Mouse (Mus musculus): Measurements from ENCODE around the gene Smarce1.
A peak's percentile ranks its signal among the peaks of the same experiment; 100 is the strongest.
"Not testable (repeated sequence)": the region's sequence is repeated elsewhere in the genome, so short reads cannot be mapped to it uniquely, and the experiment has no call there.

Gene Smarce1

DNA sequence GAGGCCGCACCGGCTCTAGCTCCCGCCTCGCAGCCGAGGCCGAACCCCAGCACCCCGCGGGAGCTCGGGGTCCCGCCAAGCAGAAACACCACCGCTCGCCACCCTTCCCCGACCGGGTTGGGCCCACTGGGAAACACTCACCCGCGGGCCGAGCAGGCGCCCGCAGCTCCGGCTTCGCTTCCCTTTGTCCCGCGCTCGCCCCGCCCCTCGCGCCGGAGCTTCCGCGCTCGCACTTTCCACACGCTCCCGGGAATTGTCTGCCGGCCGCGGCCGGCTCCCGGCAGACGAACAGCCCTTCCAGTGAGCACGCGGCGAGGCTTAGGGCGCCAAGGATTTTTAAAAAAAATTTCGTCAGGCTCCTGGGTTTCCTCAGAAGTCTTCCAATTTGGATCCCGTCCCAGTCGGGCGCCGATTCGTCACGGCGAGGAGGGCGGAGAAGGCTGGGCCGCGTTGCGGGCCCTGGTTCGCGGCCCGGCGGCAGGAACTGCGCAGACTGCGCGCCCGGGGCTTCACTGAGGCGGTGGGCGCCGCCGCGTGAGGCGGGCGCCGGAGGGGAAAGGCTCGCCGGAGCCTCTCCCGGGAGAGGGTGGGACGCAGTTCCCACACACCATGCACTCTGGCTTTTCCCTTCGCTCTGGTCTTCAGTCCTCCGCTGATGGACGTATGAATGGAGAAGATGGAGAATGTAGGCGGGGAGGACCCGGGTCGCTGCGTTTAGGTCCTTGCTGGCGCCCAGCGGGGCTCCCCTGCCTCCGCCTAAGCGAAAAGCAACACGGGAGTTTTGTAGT, at the start of gene Smarce1:
Smarce1 (minus strand) TSS at position 757 of the 788 bp plus-strand sequence.
- peak; percentile 79 for DNase-seq

DNA sequence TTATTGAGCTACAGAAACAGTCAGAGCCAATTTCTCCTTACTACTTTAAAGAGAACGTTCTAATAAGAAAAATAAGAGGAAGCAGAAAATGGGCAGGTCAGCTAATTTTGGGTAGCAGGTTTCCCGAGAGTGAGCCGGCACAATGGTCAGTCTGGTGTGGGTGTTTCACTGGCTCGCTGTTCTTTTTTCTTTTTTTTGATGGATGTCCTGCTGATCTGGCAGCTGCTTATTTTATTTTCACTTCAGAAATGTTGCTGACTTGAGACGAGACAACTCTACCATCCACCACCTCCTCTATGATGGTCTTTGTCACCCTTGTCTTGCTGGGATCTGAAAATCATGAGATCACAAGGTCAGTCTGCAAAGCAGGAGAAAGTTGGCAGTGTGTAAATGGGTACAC, 49.2 kb upstream of the Smarce1 start:
- DNase-seq = peak; percentile 50

DNA sequence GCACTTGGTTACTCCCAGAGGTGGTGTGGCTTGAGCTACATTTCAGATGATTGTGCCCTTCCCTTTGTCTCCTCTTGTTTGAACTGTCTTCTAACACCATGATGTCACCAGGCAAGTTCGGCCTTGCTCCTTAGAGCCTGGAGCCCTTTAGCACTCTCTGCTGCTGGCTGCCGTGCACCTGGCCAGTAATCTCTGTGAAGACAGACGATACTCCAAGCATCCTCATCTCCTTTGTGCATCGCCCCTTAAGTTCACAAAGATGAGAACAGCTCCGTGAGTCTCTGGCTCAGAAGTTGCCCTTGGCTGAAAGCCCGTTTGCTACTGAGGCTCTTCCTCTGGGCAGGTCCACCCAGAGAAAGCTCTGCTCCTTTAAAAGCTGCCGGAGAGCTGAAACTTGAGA, 46.0 kb upstream of the Smarce1 start:
- DNase-seq = no peak

DNA sequence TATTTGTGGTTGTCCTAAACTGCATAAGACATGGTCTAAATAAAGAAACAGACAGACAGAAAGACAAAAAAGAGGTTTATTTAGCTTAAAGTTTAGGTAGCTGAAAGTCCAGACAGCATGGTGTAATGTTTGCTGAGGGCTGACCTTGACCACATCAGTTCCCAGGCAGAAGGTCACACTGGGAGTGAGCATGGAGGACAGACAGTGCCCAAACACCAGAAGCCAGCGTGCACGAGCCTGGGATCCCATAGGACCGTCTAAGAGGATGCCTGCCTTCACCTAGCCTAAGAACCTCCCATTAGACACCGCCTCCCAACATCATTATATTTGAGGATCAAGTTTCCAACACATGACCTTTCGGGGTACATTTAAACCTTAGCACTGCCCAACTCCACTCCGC, 44.8 kb upstream of the Smarce1 start:
- DNase-seq = no peak

DNA sequence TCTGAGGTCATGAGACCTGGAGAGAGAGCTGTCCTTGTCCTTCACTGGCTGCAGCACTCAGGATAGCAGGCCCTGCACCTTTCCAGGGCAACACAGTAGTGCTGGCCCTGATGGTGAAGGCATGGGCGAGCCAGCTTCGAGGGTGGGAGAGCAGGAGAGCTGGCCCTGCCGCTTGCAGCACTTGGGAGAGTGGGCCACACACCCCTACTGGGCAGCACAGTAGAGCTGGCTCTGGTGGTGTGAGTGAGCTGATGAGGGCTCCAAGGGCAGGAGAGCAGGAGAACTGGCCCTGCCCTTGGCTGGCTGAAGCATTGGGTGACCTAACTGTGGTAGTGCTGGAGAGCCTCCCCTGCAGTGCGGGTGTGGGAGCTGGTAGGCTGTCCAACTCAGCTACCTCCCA, 41.9 kb upstream of the Smarce1 start:
- DNase-seq = no peak

DNA sequence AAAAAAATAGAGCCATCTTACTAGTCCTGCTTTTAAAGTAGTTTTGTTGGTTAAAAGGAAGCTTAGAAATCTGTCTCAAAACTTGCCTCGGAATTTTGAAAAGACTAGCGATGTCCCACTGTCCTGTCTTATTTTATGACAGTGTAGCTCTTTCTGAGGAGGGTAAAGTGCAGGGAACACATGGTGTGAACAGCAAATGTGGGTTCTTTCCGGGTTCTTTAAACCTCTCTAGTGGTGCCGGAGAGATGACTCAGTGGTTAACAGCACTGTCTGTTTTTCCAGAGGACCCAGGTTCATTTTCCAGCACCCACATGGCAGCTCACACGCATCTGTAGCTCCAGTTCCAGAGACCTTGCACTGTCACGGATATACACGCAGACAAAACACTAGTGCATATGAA, 38.4 kb upstream of the Smarce1 start:
- DNase-seq = no peak

DNA sequence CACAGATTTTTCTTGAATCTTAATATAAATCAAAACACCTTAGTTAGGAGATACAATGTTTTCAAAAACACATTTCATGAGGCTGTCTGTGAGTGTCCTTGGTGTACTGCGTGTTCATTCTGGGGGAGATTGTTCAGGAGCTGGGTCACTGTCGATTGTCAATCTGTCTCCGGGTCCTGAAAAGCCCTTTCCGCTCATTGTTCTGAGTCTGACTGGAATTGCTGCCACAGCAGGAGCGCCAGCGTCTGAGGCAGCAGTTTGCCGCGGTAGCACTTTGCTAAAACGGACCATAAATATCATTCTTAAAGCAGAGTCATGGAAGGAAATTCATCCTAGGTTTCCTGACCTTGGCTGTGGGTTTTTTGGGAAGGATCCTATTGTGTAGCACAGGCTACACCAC, 35.0 kb upstream of the Smarce1 start:
- no peak for DNase-seq

DNA sequence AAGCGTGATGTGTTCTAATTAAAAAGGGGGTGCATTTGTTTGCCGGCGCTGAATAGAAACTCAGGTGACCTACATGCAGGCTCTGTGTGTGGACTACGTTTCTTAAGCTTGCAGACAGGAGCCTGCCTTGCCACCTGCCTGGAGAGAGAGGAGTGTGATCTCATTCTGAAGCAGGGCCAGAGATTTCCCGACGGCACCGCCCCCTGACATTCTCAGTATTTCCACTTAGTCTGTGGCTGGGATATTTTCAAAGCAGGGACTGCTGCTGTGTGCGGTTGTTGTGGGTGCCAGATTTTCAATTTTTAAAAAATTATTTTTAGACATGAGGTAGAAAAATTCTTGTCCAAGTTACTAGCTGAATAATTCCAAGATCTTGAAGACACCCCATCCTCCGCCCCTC, 34.4 kb upstream of the Smarce1 start:
- DNase-seq = peak; percentile 62

DNA sequence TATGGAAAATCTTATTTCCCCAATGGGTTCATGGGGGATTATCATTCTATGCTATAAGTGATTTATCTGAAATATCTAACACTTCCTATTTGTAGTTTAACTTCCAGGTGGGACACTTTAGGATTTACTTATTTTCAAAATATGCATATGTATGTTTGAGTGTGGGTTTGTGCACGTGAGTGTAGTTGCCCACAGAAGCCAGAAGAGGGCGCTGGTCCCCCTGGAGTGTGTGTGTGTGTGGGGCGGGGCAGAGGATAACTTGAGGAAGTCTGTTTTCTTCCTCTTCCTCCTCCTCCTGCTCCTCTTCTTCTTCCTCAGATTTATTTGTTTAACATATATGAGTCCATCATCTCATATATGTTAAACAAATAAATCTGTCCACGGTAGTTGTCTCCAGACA, 25.4 kb upstream of the Smarce1 start:
- no peak for DNase-seq

DNA sequence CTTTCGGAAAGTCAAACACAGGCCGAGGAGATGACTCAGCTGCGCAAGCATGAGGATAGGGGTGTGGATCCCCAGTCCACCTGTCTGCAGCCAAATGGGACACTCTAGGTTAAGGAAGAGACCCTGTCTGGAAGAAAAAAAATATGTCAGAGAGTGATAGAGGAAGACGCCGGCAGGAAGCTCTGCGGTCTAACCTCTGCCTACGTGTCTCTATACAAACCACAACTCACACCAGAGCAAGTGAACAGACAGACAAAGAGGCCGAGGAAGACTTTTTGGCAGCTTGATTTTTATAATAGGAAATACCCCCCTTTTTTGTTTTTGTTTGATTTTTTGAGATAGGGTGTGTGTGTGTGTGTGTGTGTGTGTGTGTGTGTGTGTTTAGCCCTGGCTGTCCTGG, 24.5 kb upstream of the Smarce1 start:
- DNase-seq = no peak

DNA sequence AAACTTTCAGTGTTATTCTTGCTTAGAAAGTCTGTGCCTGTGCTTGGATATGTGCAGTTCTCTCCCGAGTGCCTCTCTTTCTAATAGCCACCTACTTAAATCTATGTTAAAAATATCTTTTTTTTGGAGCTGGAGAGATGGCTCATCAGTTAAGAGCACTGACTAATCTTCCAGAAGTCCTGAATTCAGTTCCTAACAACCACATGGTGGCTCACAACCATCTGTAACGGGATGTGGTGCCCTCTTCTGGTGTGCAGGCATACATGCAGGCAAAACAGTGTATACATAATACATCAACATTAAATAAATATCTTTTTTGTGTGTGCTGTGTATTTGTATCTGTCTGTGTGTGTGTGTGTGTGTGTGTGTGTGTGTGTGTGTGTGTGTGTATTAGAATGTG, 23.1 kb upstream of the Smarce1 start:
- DNase-seq = no peak

DNA sequence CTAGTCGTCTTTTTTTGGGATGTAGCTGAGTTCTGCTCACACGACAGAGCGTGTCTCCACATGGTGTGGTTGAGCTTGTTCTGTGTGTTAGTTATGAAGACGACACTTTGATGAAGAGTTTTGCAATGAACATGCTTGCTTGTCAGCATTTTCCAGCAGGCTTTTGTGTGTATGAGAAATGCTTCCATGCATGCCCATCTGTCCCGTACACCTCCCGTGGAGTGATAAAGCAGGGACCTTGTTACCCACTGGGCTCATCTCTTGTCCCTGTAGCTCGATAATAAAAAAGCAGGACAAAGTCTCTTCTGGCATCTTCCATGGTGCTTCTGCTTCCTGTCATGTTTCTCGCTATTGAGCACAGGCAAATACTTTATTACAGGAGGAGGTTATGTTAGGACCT, 21.9 kb upstream of the Smarce1 start:
- DNase-seq = no peak

DNA sequence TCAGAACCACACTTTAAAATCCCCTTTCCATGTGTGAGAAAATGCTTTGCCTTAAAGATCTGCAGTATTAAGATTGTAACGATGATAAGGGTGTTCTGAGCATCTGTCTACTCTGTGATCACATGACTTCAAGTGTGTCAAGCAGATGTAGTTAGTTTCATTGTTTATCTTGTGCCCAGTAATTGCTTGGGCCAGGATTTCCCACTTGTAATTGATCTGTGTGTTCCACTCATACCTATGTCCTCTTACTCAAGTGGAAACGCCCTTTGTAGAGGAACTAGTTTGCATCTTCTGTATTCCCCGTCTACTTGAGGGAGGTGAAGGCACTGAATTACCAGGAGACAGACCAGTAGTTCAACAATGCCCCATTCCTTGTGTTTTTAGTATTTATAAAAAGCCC, 19.8 kb upstream of the Smarce1 start:
- DNase-seq = no peak

DNA sequence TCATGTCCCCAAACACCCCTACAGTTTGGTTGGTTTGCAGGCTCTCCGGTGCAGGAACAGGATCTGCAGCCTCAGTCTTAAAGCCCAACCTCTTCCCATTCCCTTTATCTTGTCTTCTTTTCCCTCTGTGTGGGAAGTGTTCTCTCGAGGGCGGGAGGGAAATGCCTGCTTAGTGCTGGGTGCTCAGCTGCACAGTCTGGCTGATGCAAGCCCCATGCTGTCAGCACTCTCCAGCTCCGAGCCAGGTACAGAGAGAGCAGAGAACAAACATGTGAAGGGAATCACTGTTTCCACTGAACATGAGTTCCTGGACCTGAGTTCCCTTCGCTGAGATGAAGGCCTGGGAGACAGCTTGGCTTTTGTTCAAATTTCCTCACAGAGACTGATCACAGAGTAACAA, 19.4 kb upstream of the Smarce1 start:
- no peak for DNase-seq

DNA sequence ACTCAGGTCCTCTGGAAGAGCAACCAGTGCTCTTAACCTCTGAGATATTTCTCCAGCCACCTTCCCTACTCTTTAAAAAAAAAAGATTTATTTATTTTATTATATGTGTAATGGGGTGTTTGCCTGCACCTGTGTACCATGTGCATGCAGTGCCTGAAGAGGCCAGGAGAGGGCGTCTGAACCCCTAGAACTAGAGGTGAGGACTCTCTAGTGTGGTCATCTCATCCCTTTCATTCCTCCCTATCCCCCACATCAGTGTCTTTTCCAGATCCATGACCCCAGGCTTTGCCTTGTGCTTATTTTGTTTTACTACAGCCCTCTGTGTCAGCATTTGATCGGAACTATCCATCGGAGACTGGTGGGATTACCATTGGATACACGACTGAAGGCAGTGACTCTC, 18.3 kb upstream of the Smarce1 start:
- DNase-seq = peak; percentile 63

DNA sequence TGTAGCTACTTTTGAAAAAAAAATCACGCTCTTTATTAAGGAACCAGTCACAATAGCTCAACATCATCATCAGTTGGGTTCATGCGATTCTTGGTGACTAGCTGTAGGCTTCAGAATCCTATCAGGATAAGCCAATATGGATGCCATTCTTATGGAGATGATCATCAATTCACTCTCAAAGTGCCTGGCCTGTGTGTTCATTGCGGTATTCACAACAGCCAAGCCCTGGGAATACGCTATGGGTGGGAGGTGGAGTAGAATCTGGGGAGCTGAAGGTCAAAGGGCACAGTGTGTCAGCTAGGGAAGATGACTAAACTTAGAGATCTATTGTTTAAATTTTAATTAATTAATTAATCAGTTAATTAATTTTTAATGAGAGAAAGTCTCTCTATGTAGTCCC, 17.1 kb upstream of the Smarce1 start:
- no peak for DNase-seq

DNA sequence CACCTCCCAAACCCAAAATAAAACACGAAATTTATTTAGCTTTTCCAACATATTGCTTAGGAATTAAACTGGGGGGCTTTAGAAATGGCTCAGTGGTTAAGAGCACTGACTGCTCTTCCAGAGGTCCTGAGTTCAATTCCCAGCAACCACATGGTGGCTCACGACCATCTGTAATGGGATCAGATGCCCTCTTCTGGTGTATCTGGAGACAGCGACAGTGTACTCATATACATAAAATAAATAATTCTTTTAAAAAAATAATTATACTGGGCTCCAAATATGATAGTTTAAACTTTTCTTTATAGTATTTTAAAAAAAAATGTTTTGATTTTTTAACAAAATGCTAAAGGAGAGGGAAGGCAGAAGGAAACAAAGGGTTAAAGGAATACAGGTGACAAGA, 13.7 kb upstream of the Smarce1 start:
- DNase-seq = not testable (repeated sequence)

DNA sequence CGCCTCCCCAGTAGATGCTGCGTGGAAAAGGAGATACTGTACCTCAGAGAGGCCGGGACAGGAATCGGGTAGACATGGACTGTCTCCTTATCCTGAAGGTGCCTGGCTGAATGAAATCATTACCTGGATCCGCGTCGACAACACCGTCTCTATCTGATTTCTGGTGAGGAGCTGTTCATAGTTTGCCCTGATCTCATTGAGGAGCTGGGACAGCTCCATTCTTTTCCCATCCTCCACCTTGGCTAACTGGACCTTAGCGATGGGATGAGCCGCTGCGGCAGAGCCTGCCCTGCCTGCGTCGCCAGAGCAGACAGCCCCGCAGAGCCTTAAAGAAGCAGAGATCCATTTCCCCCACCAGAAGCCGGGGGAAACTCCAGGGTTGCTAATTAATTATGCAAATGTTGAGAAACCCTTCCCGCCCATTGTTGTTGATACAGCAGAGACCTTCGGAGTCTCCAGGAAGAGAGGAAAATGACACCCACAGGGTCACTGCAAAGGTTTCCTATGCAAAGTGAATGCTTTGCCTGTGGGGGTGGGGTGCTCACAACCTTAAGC, 13.1 kb upstream of the Smarce1 start, which contains the start of gene Krt222:
Krt222 (minus strand) TSS at position 266 of the 555 bp plus-strand sequence.
- DNase-seq = peak; percentile 73

DNA sequence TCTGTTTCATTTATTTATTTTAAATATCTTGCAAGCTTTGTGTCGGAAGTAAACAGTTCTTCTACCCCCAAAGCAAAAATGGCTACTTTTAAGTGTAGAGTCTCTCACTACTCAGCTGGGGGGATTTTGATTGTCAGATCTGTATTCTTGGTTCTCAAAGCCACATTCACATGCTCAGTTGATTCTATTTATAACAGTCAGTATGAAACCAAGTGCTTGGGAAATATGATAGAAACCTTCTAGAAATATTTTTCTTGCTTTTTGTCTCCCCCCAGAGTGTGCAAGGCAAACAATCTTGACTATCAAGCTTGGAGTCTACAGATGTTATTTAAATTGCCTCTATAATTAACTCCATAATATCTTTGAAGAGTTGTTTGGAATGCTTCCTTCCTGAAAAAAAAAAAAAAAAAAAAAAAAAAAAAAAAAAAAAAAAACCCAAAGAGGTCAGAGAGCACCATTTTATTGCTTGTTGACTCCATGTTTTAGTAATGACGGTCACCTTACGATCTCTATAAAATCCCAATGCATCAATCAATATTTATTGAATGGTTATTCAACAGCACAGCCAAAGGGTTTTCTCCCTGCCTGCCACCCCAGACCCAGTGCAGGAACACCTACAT, 12.5 kb upstream of the Smarce1 start:
- no peak for DNase-seq

DNA sequence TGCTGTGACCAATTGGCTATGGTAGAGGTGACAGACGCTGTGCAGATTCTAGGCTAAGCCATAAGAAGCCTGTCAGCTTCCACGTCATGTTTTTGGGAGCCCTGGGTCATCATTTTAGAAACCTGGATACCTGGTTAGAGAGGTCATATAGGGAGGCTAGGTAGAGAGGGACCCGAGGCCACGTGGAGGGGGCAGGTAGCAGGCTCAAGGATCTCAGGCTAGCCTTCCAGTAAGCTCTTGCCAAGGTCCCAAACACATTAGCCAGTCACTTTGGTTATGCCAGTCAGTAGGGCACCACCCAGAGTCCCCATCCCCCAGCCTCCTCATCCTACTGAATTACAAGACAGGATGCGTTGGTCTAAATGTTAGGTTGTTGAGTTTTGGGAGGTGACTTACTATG, 11.2 kb upstream of the Smarce1 start:
- no peak for DNase-seq

DNA sequence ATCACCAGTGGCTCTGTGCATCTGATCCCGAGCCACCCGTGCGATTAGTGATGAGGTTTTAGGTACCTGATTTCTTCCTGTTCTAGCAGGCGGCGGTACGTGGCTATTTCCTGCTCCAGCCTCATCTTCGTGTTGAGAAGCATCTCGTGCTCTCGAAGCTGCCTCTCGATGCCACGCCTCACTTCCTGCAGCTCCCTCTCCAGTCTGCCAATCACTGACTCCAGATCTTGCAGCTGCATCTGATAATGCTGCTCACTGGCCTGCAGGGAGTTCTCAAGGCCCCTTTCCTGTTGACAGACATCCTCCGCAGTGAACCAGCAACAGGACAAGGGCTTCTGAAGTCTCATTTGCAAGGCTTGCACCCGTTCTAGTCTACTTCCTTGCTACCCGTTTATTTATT, 7.7 kb upstream of the Smarce1 start:
- no peak for DNase-seq

DNA sequence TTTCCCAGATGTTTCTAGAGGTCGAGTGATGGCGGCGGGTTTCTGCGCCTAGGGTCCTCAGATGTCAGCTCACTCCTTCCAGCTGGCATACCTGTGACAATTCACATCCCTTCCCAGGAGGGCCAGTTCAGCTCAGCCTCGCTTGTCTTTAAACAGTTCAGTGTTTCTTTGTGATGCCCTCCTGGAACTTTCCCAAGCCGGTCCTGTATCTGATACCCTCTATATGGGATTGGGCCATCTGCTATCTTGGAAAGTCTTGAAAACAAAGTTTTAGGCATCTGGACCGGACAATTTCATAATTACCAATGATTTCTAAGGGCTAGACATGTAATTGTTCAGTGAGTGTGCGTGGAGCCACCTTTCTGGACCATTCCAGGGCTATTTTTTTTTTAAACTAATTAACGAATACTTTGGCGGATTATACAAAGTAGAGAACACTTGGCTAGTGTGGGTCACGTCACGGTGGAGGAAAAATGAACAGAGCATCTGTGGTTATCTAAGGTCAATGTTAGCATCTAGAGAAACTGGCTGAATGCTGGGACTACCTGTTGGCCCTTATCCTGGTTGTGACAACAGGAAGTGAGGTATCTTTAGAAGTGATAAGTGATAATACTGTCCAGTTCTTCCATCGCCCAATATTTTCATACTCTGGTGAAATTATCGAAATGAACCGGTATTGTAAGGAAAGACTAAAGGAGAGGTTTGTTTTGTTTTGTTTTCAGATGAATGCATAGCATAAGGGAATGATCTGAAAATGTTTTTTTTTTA, 416 bp upstream of the Smarce1 start:
- DNase-seq = no peak

DNA sequence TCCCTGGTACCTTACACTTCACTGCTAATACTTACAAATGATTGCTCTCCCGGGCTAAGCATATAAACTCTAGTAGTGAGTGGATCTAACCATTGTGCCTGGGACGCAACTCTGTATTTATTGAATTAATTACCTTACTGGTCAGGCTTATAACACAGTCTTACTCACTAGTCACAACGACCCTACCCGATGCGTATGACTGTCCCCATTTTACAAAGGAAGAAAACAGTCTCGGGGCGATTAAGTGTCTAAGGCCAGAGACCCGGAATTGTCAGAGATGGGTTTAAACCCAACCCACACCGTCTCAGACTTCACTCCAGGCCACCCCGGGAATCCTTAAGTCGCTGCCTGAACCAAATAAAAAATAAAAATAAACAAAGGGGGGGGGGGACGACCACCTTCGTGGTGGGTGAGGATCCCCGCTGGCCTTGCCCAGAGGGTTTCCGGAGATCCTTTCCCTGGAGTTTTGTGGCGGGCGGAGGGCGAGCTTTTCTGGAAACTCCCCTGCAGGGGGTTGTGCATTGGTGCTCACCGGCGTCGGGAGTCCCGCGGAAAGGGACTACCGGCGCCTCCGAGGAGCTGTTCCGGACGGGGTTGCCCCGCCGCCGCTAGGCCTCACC, 1.1 kb downstream of the Smarce1 start:
- no peak for DNase-seq
